Mouse (Mus musculus): ENCODE measurements around the gene Tdp2. TPM values are rescaled to one million over a fixed set of nuclear protein-coding genes. Genes with fewer than 3 reads are reported as not detected.

Gene Tdp2
- 61.5 and 66.3 TPM in 2 replicates for polyA plus RNA-seq (2014; fragmentation: Nextera tagmentation; extraction: Ambion mirVana)

DNA sequence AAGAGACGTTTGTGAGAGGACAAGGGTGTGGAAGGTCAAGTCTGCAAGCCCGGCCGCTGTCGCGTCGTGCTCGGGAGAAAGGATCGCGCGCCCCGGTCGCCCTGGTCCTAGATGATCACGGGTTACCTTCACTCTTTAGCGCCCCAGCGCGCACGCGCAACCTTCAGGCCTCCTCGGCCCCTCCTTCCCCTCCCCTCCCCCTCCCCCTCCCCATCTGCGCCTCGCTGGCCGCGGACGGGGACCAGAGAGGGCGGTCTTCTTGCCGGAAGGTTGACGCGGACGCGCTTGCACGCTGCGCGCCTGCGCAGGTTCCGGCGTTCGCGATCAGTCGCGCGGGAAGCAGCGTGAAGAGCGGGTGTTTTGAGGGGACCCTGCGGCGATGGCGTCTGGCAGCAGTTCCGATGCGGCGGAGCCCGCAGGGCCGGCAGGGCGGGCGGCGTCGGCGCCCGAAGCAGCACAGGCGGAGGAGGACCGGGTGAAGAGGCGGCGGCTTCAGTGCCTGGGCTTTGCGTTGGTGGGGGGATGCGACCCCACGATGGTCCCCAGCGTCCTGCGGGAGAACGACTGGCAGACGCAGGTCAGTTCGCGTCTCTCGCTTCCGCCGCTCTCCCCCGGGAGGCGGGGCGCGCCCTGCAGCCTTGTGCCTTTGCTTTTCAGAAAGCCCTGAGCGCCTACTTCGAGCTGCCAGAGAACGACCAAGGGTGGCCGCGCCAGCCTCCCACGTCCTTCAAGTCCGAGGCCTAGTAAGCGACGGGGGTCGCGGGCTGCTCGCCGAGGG, at the start of gene Tdp2, which contains the start of gene Acot13:
Gene Tdp2, plus strand, starts transcription at position 327 of the 778 bp plus-strand sequence.
Gene Acot13, minus strand, starts transcription at position 188 of the 778 bp plus-strand sequence.
- peak within 1 kb of the TSS; percentile 94 for H3K4me3 ChIP-seq (ENCODE audit: low read depth, low read length)
- WGBS = under 1% methylated on average over 90 of the region's 90 CpGs
- TF ChIP-seq CTCF (IDR thresholded peaks at IDR 0.05; ENCODE audit: low read depth) = 0 out of 2 replicates have a peak, but pooled peaks have one; percentile 8
- peak within 1 kb of the TSS; percentile 94 for H3K27ac ChIP-seq (ENCODE audit: low read depth)
- H3K36me3 ChIP-seq (ENCODE audit: insufficient read depth) = peaks cover 10% of the 10 kb centered on the region; the same call in 1 of the 2 replicates
- DNase-seq (peak; percentile 97), ATAC-seq (ENCODE audit: insufficient read depth) (peak; percentile 98)
- no peaks in the 10 kb centered on the region for H3K9me3 ChIP-seq (ENCODE audit: low read depth, low read length)
- H3K9ac ChIP-seq = peak within 1 kb of the TSS; percentile 95
- no peaks in the 10 kb centered on the region for H3K27me3 ChIP-seq (ENCODE audit: insufficient read depth, low read length)
- peak within 1 kb of the TSS; percentile 82 for H3K4me2 ChIP-seq
- peaks cover 12% of the 10 kb centered on the region for H3K4me1 ChIP-seq (ENCODE audit: insufficient read depth)

DNA sequence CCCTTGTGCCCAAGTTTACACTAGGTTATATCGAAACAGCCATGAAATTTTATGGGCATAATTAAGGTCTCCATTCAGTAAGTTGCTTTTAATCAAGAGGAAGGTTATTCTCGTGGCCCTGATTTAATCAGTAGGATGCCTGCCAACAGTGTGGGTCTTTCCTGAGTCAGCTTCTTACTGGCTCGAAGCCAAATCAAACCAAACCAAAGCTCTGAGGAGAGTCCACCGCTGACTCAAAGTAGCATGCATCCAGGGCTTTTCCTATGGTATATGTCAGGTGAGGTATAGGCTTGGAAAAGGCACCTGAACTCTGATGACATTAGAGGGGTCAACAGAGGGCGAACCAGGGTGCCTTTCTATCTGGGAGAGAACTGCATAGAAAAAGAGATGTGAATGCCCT, 49.6 kb upstream of the Tdp2 start:
- peak; percentile 59 for DNase-seq
- no peak for TF ChIP-seq CTCF (IDR thresholded peaks at IDR 0.05; ENCODE audit: low read depth)
- Histone ChIP-seq H3K4me1 (ENCODE audit: insufficient read depth) (no peaks in the 10 kb centered on the region), H3K36me3 (ENCODE audit: insufficient read depth) (no peaks in the 10 kb centered on the region), H3K27ac (ENCODE audit: low read depth) (no peak overlapping the region), H3K4me2 (no peak overlapping the region), H3K4me3 (ENCODE audit: low read depth, low read length) (no peak overlapping the region), H3K9me3 (ENCODE audit: low read depth, low read length) (no peaks in the 10 kb centered on the region), H3K9ac (no peak overlapping the region), H3K27me3 (ENCODE audit: insufficient read depth, low read length) (no peaks in the 10 kb centered on the region)
- no peak for ATAC-seq (ENCODE audit: insufficient read depth)
- WGBS = 58% methylated on average over 5 of the region's 5 CpGs

DNA sequence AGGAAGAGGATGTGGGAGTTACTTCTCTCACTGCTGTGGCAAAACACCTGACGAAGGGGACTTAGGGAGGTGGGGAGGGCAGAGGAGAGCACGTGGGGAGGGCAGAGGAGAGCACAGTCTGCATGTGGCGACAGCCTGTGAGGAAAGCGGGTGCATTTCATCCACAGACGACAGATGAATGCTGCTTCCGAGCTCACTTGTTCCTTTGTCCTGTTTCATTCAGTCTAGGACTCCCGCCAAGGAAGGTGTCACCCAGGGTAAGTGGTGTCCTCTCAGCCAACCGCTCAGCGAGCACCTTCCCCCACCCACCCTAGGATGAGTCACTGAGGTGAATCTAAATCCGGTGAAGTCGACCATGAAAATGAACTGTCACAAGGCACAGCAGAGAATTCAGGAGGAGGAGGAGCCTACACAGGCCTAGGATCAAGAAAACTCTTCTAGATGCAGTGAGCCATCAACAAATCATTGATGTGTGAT, 45.4 kb upstream of the Tdp2 start:
- H3K4me1 ChIP-seq (ENCODE audit: insufficient read depth) = no peaks in the 10 kb centered on the region
- H3K9me3 ChIP-seq (ENCODE audit: low read depth, low read length) = no peaks in the 10 kb centered on the region
- no peaks in the 10 kb centered on the region for H3K36me3 ChIP-seq (ENCODE audit: insufficient read depth)
- no peaks in the 10 kb centered on the region for H3K27me3 ChIP-seq (ENCODE audit: insufficient read depth, low read length)
- H3K4me3 ChIP-seq (ENCODE audit: low read depth, low read length) = no peak overlapping the region
- no peak for TF ChIP-seq CTCF (IDR thresholded peaks at IDR 0.05; ENCODE audit: low read depth)
- 58% methylated on average over 11 of the region's 11 CpGs for WGBS
- ATAC-seq (ENCODE audit: insufficient read depth) = no peak
- H3K27ac ChIP-seq (ENCODE audit: low read depth) = no peak overlapping the region
- H3K9ac ChIP-seq = no peak overlapping the region
- no peak overlapping the region for H3K4me2 ChIP-seq
- no peak for DNase-seq

DNA sequence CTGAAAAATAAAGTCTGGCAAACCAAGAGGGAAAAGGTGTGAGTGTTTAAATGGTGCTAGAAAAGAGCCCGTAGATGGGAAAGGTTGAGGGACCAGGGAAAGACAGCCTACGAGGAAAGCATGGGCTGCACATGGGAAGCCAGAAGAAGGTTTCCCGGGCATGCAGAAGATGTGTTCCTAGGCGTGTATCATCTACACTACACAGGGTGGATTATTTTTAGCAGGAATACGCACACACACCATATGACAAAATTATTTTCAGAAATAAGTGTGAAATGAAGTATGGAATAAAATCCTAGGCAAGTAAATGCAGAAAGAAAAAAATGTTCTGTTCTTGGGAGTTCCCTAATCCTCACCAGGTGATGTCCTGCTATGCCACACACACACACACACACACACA, 44.0 kb upstream of the Tdp2 start:
- Histone ChIP-seq H3K4me3 (ENCODE audit: low read depth, low read length) (no peak overlapping the region), H3K27me3 (ENCODE audit: insufficient read depth, low read length) (no peaks in the 10 kb centered on the region), H3K4me1 (ENCODE audit: insufficient read depth) (no peaks in the 10 kb centered on the region), H3K9me3 (ENCODE audit: low read depth, low read length) (no peaks in the 10 kb centered on the region), H3K4me2 (no peak overlapping the region), H3K36me3 (ENCODE audit: insufficient read depth) (no peaks in the 10 kb centered on the region), H3K27ac (ENCODE audit: low read depth) (no peak overlapping the region), H3K9ac (no peak overlapping the region)
- no peak for TF ChIP-seq CTCF (IDR thresholded peaks at IDR 0.05; ENCODE audit: low read depth)
- no peak for ATAC-seq (ENCODE audit: insufficient read depth)
- no peak for DNase-seq
- 86% methylated on average over 5 of the region's 5 CpGs for WGBS

DNA sequence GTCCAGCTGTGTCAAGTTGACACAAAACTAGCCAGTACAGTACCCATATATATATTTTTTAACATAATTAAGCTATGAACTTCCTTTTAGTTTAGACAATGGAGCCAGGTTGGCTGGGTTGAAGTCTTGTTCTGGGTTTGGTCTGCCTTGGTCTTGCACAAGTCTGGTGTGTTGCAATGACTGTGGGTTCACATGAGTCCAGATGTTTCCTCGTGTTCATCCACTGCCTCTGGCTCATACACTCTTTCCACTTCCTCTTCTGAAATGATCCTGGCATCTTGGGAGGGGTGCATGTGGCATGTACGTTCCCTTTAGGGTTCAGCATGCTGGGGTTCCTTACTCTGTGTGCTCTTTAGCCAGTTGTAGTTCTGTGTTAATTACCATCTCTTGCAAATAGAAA, 40.1 kb upstream of the Tdp2 start:
- H3K27ac ChIP-seq (ENCODE audit: low read depth) = no peak overlapping the region
- no peak for TF ChIP-seq CTCF (IDR thresholded peaks at IDR 0.05; ENCODE audit: low read depth)
- H3K4me2 ChIP-seq = no peak overlapping the region
- 59% methylated on average over 2 of the region's 2 CpGs for WGBS
- no peak overlapping the region for H3K4me3 ChIP-seq (ENCODE audit: low read depth, low read length)
- no peaks in the 10 kb centered on the region for H3K27me3 ChIP-seq (ENCODE audit: insufficient read depth, low read length)
- no peaks in the 10 kb centered on the region for H3K4me1 ChIP-seq (ENCODE audit: insufficient read depth)
- no peaks in the 10 kb centered on the region for H3K9me3 ChIP-seq (ENCODE audit: low read depth, low read length)
- no peaks in the 10 kb centered on the region for H3K36me3 ChIP-seq (ENCODE audit: insufficient read depth)
- ATAC-seq (ENCODE audit: insufficient read depth) = no peak
- no peak overlapping the region for H3K9ac ChIP-seq
- DNase-seq = no peak

DNA sequence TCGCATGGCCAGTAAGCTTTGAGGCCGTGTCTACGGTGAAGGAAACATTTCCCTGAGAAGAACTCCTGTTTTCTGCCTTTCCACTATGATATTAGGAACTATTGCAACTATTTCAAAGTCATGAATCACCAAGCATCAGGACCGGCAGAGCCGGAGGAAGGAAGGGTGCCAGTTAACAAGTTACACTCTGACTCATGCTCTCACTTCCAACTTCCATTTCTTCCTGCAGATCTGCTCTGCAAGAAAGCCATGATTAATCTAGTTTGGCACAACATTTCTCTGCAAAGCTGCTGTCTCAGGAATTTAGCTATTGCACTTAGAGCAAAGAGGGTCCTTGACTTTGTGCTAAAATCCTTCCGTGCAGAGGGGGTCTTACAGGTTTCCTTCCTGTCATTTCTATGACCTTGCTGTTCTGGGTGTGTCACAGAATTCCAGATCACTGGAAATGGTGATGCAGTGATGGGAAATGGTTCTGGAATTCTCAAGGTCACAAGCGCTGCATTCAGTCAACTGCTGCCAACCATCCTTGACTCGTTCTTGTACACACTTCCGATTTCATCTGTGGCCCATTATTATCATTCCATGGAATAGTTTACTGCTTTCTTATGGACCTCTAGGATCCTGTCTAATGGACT, 39.0 kb upstream of the Tdp2 start:
- DNase-seq (peak; percentile 46), ATAC-seq (ENCODE audit: insufficient read depth) (no peak)
- Histone ChIP-seq H3K9ac (no peak overlapping the region), H3K9me3 (ENCODE audit: low read depth, low read length) (no peaks in the 10 kb centered on the region), H3K4me1 (ENCODE audit: insufficient read depth) (no peaks in the 10 kb centered on the region), H3K36me3 (ENCODE audit: insufficient read depth) (no peaks in the 10 kb centered on the region), H3K27ac (ENCODE audit: low read depth) (no peak overlapping the region), H3K4me2 (no peak overlapping the region), H3K27me3 (ENCODE audit: insufficient read depth, low read length) (no peaks in the 10 kb centered on the region), H3K4me3 (ENCODE audit: low read depth, low read length) (no peak overlapping the region)
- 72% methylated on average over 9 of the region's 9 CpGs for WGBS
- no peak for TF ChIP-seq CTCF (IDR thresholded peaks at IDR 0.05; ENCODE audit: low read depth)

DNA sequence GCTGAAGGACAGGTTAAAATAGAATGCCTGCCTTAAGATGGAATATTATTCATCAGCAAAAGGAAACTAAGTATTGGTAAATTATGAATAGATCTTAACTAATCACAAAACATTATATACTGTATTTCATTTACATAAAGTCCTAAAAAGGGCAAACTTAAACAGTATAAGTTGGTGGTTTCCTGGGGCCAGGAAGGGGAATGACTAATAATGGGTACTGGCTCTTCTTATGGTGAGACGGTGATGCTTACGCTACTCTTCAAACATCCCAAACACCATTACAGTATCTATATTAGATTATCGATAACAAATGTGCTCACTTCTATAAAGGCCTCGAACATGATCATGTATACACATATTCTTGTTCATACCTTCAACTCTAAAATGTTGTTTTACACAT, 32.8 kb upstream of the Tdp2 start:
- no peak for TF ChIP-seq CTCF (IDR thresholded peaks at IDR 0.05; ENCODE audit: low read depth)
- H3K4me1 ChIP-seq (ENCODE audit: insufficient read depth) = no peaks in the 10 kb centered on the region
- H3K9me3 ChIP-seq (ENCODE audit: low read depth, low read length) = no peaks in the 10 kb centered on the region
- WGBS = 94% methylated on average over 4 of the region's 4 CpGs
- no peak overlapping the region for H3K9ac ChIP-seq
- no peaks in the 10 kb centered on the region for H3K36me3 ChIP-seq (ENCODE audit: insufficient read depth)
- no peak for ATAC-seq (ENCODE audit: insufficient read depth)
- no peaks in the 10 kb centered on the region for H3K27me3 ChIP-seq (ENCODE audit: insufficient read depth, low read length)
- H3K4me3 ChIP-seq (ENCODE audit: low read depth, low read length) = no peak overlapping the region
- DNase-seq = no peak
- H3K27ac ChIP-seq (ENCODE audit: low read depth) = no peak overlapping the region
- no peak overlapping the region for H3K4me2 ChIP-seq
